Mouse (Mus musculus) adrenal gland, postnatal 36 days (tissue): ENCODE data around the gene Dnttip2. TPM values are rescaled to one million over a fixed set of nuclear protein-coding genes. Genes with fewer than 3 reads are reported as not detected.
"Not testable (repeated sequence)": the region's sequence is repeated elsewhere in the genome, so short reads cannot be mapped to it uniquely, and the experiment has no call there.

ENCODE experiments used
- DNase-seq, 2 experiments: peaks; one replicate each; pipeline ENCODE4 v3.0.0; 2021; ENCODE audit warnings: mixed read lengths in 1 of 2
- long read RNA-seq, 2 experiments: library from polyadenylated mRNA; stranded (forward); transcript quantifications; one replicate each; pipeline ENCODE4 v2.0.0; 2021; ENCODE audit warnings: borderline sequencing depth in 2 of 2
- total RNA-seq, 2 experiments: library from RNA; stranded (reverse); gene quantifications; 2 replicates each; pipeline ENCODE4 v1.2.3; 2021

Dnttip2 gene
- total RNA-seq, result 10 to 100 TPM; 39.8 to 44.5 TPM
- long read RNA-seq, experiment 1, transcript Dnttip2-201 (7 exons, 2,429 nt), result major isoform, 36 of 55 reads
- long read RNA-seq, experiment 1, partial matches to known transcripts, result 16 of 55 reads
- long read RNA-seq, experiment 1, other reads (novel, unspliced or antisense), result 3 of 55 reads
- long read RNA-seq, experiment 2, transcript Dnttip2-201 (7 exons, 2,429 nt), result major isoform, 17 of 19 reads
- long read RNA-seq, experiment 2, partial matches to known transcripts, result 1 of 19 reads
- long read RNA-seq, experiment 2, other reads (novel, unspliced or antisense), result 1 of 19 reads

- peak; percentile 94 to 95 for DNase-seq
Observed at GRCm38 (mm10) chr3:122274241-122275024, at the start of gene Dnttip2. TSS of gene Dnttip2 (plus strand) at chr3:122274388.

- DNase-seq, result not testable (repeated sequence)
Observed at GRCm38 (mm10) chr3:122226972-122227371, 47.2 kb upstream of the Dnttip2 start.

DNA sequence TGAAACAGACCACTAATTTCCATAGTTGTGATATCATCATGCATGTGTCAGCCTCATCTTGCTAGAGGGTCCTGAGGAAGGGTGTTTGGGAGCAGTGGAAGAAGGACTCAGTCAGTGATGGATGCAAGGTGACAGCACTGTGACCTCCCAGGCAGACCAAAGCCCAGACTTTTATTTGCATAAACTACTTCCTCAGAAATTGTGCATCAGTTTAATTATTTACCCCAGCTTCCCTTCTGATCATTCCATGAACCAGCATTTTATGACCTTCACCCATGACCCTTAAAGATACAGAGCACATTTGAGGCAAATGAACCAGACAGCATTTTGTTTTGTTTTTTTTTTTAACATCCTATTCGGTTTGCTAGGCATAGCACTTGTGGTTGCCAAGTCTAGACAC, 38.4 kb upstream of the Dnttip2 start:
- no peak for DNase-seq

- DNase-seq, result peak; percentile 17 to 21
Observed at GRCm38 (mm10) chr3:122242876-122243275, 31.3 kb upstream of the Dnttip2 start.

DNA sequence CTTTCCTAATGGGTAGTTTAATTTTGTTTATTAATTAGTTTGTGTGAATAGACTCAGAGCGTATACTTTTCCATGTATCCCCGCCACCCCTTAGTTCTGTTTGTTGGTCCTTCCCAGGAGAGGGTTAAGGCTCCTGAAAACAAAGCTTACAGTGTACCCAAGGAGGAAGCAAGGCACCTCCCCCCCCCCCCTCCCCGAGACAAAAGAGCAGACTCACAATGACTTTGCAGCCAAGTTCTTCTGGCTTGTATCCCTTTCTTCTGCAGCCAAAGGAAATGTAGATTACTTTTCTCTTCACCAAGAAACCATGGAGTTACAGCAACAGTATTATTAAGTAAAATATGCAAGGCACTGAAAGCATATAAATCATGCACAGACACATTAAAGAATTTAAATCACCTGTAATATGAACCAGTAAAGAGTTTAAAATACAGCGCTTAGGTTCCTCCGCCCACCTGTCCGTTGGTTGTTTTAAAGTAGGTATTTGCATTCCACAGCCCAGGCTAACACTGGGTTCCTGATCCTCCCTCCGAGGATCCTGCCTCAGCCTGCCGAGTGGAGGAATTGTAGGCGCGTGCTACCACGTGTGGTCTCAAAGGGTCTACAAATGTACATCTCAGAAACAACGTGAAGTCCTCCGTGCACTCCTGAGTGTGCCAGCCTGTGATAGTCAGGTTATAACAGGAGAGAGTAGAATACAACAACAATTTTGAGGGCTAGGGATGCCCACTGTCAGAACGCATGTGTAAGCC, 30.6 kb upstream of the Dnttip2 start:
- DNase-seq, result no peak

GRCm38 (mm10) chr3:122244759-122245158, 29.4 kb upstream of the Dnttip2 start:
- no peak for DNase-seq

GRCm38 (mm10) chr3:122245215-122245877, 28.8 kb upstream of the Dnttip2 start, which contains the start of gene Gclm:
TSS of gene Gclm (plus strand) at chr3:122245557.
- peak; percentile 96 for DNase-seq

GRCm38 (mm10) chr3:122245878-122246332, 28.3 kb upstream of the Dnttip2 start:
- DNase-seq, result peak; percentile 60 to 78

- peak in 1 of 2 experiments; percentile 12 for DNase-seq
Observed at GRCm38 (mm10) chr3:122246406-122246805, 27.8 kb upstream of the Dnttip2 start.

- DNase-seq, result no peak
Observed at GRCm38 (mm10) chr3:122246986-122247767, 27.0 kb upstream of the Dnttip2 start.

DNA sequence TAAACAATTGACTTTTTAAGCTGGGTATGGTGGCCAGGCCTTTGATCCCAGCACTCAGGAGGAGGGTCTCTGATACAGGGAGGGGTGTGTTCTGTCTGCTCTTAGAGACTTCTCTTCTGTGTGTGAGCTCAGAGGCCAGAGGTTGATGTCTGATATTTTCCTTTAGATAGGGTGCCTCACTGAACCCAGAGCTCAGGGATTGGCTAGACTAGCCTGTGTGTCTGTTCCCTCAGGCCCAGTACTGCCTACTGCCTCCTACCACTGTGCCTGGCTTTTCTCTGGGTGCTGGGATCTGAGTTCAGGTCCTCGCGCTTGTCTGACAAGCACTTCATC, 26.5 kb upstream of the Dnttip2 start:
- no peak for DNase-seq

DNA sequence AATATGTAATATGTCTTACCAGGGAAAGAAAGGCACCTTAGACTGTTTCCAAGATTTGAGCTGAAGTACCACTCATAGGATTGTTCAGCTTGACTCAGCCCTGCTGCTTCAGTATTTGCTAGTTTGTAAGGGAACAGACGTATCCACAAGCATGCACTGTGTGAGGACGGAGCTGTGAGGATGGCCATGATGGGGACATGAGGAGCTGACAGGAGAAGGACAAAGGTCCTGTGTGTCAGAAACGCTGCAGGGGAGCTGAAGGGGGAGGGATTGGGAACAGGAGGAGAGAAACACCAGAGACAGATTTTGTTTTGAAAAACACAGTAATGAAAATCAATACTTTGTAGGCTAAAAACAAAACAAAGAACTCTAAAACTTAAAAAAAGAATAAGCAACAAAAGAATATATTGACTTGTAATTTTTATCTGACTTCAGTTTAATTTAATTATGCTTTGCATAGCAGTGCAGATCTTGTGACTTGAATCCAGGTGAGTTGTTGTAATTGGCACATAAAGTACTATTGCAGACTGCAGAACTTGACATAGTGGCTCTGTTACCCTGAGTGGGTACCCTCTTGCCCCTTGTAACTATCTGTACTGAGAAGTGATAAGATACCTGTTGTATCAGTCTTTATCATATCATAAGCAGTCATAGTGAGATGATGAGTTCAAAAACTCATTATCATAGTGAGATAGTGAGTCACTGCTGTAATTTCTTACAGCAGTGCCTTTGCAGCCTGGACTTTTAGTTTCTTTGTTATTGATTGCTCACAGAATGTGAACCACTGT, 21.5 kb upstream of the Dnttip2 start:
- DNase-seq, result peak; percentile 60 to 65

DNA sequence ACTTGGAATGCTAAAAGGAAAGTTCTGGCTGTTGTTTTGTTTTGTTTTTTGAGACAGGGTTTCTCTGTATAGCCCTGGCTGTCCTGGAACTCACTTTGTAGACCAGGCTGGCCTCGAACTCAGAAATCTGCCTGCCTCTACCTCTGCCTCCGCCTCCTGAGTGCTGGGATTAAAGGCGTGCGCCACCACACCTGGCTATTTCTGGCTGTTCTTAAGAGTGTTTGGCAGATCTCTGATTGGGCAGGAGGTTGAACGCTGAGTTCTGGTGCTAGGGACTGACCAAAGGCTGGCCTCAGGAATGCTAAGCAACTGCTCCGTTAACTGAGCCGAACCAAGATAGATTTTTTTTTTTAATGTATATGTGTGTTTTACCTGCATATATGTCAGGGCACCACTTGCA, 20.1 kb upstream of the Dnttip2 start:
- not testable (repeated sequence) for DNase-seq

DNA sequence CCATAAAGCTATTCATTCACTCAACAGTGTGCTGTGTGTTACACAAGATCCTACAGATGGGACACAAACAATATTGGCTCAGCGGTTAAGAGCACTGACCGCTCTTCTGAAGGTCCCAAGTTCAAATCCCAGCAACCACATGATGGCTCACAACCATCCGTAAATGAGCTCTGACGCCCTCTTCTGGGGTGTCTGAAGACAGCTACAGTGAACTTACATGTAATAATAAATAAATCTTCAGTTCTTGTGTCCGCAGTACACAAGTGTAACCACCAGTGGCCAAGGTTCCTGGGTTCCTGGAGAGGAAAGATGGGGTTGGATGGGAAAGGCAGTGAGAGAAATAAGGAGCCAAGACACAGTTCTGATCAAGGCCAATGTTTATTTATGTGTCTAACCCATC, 4.2 kb upstream of the Dnttip2 start:
- DNase-seq, result no peak

DNA sequence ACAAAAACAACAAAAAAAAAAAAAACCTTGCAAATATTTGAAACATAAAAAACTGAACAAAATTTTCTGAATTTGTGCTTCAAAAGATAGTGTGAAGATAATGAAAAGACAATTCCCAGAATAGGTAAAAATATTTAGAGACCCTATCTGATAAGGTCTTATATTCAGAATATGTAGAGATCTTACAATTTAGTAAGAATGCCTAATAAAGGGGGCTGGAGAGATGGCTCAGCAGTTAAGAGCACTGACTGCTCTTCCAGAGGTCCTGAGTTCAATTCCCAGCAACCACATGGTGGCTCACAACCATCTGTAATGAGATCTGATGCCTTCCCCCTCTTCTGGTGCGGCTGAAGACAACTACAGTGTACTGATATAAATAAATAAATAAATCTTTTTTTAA, 1.6 kb upstream of the Dnttip2 start:
- DNase-seq, result not testable (repeated sequence)

GRCm38 (mm10) chr3:122273407-122274240, 564 bp upstream of the Dnttip2 start:
- DNase-seq, result no peak

DNA sequence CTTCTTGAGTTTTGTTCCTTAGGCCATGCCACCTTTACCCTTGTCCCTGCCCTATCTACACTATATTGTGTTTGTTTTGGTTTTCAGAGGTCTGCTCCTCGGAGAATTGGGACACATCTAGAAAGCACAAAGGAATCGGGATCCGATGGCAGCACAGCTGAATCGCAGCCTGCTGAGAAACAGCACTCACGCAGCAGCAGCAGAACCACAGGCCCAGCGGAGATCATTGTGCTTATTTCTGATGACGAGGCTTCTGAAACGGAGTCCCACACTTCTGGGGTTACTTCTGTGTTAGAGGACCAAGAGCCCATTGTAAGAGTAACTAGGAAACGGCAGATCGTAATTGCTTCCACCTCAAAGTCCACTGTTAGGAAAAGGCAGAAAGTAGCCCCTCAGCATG, 923 bp downstream of the Dnttip2 start:
- DNase-seq, result no peak

- no peak for DNase-seq
Observed at GRCm38 (mm10) chr3:122287195-122287594, 13.0 kb downstream of the Dnttip2 start.

GRCm38 (mm10) chr3:122288613-122289195, 14.5 kb downstream of the Dnttip2 start:
- no peak for DNase-seq
